Comparison of ENCODE assay signal across 8 mouse cellular contexts in the genomic region with DNA sequence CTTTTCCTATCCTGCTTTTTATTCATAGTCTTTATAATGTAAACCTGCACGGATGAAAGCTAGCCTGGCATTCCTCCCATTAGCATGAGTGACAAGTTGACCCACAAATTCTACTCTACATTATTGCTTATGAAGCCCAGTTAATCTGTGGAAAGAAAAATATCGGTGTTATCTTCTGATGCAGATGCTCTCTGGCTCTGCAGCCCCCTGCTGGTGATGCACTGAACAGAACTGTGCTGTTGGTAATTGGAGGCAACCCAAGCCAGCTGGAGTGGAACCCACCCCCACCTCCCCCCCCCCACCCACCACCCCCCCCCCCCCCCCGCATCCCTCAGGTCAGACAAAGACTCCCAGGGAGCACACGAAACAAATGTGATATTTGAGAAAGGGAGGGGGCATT.
A peak's percentile ranks its signal among the peaks of the same experiment; 100 is the strongest.
DNase-seq lines count a peak whose midpoint lies in the region; ATAC-seq and TF ChIP-seq lines count a peak whose summit lies in the region.

No protein-coding gene starts in this region.

- no peak overlapping the region for H3K27ac ChIP-seq in liver, adult 2 months (replicated peaks; ENCODE audit: insufficient read depth, low read depth, low read length)
- H3K27ac ChIP-seq in neural tube, embryonic 11.5 days (ENCODE audit: low read depth, low read length), result no peak overlapping the region

- no peaks in the 10 kb centered on the region for H3K4me1 ChIP-seq in liver, adult 2 months (ENCODE audit: control insufficient read depth, insufficient read depth, low read length)
- H3K4me1 ChIP-seq in neural tube, embryonic 11.5 days (ENCODE audit: control insufficient read depth, insufficient read depth, low read length), result no peaks in the 10 kb centered on the region

- DNase-seq in ovary, postnatal 14 days (ENCODE audit: low spot score), result peak; percentile 43
- DNase-seq in ovary, postnatal 10 days (ENCODE audit: low spot score), result no peak
- peak; percentile 3 for DNase-seq in cerebellum, adult 9-11 months
- DNase-seq in frontal cortex, postnatal 14 days (ENCODE audit: low spot score in 2 of 2), result peak; percentile 33 to 52
- peak; percentile 82 for DNase-seq in kidney, postnatal 10 days
- no peak for DNase-seq in liver, adult 2 months (ENCODE audit: extremely low read depth, low read depth, low spot score)
- peak; percentile 54 for DNase-seq in neural tube, embryonic 11.5 days (ENCODE audit: low spot score)
- DNase-seq in urinary bladder, adult 2 months (ENCODE audit: low spot score), result peak; percentile 24

- no peaks in the 10 kb centered on the region for H3K9me3 ChIP-seq in neural tube, embryonic 11.5 days (ENCODE audit: control insufficient read depth, low read length)

- no peak overlapping the region for H3K4me2 ChIP-seq in neural tube, embryonic 11.5 days (ENCODE audit: low read depth)

- no peaks in the 10 kb centered on the region for H3K79me2 ChIP-seq in liver, adult 2 months (ENCODE audit: control insufficient read depth, insufficient read depth, low read length)

- TF ChIP-seq POLR2A in liver, adult 2 months (IDR thresholded peaks at IDR 0.05; ENCODE audit: extremely low read depth, insufficient read depth, low read length), result no peak

- H3K36me3 ChIP-seq in liver, adult 2 months (ENCODE audit: control insufficient read depth, insufficient read depth, low read length), result no peaks in the 10 kb centered on the region
- no peaks in the 10 kb centered on the region for H3K36me3 ChIP-seq in neural tube, embryonic 11.5 days (ENCODE audit: control insufficient read depth, insufficient read depth, low read length)

- WGBS in liver, adult 2 months, result 21% methylated on average over 4 of the region's 4 CpGs
- 32% methylated on average over 3 of the region's 4 CpGs for WGBS in neural tube, embryonic 11.5 days

- ATAC-seq in neural tube, embryonic 11.5 days (ENCODE audit: insufficient read depth, low FRiP score, low TSS enrichment), result 0 out of 2 replicates have a peak, but pooled peaks have one; percentile 31

- TF ChIP-seq CTCF in liver, adult 2 months (IDR thresholded peaks at IDR 0.05; ENCODE audit: low read depth, low read length), result peak; percentile 64

- no peak overlapping the region for H3K4me3 ChIP-seq in liver, adult 2 months (ENCODE audit: insufficient read depth, low read depth, low read length)
- no peak overlapping the region for H3K4me3 ChIP-seq in neural tube, embryonic 11.5 days (ENCODE audit: low read depth, low read length)

- H3K9ac ChIP-seq in liver, adult 2 months (ENCODE audit: low read depth, low read length), result no peak overlapping the region
- no peak overlapping the region for H3K9ac ChIP-seq in neural tube, embryonic 11.5 days (ENCODE audit: low read length)

- no peaks in the 10 kb centered on the region for H3K27me3 ChIP-seq in liver, adult 2 months (ENCODE audit: control insufficient read depth, insufficient read depth, low read length)
- no peaks in the 10 kb centered on the region for H3K27me3 ChIP-seq in neural tube, embryonic 11.5 days (ENCODE audit: control insufficient read depth, insufficient read depth, low read length)

Comparison
In these comparisons a context has a peak if more than half of its experiments do, and no peak if none do; other contexts are left out.
1. DNase-seq: peak in ovary, postnatal 14 days (single experiment), cerebellum, adult 9-11 months (single experiment), frontal cortex, postnatal 14 days (2 of 2), kidney, postnatal 10 days (single experiment), neural tube, embryonic 11.5 days (single experiment) and urinary bladder, adult 2 months (single experiment); none in ovary, postnatal 10 days (single experiment) and liver, adult 2 months (single experiment).